Mouse (Mus musculus) ES-Bruce4 (cell line): ENCODE data around the gene Iqcn. TPM values are rescaled to one million over a fixed set of nuclear protein-coding genes. Genes with fewer than 3 reads are reported as not detected.

ENCODE experiments used
- H3K27ac ChIP-seq: 2 replicates; pipeline ENCODE4 v1.5.1; 2012; ENCODE audit warnings: low read length, inconsistent platforms; ENCODE audit not compliant: insufficient read depth
- H3K27me3 ChIP-seq: 2 replicates; pipeline ENCODE4 v1.6.1; 2012; ENCODE audit warnings: mild to moderate bottlenecking, low read length, inconsistent platforms; ENCODE audit not compliant: control insufficient read depth, poor library complexity, insufficient read depth, severe bottlenecking
- H3K36me3 ChIP-seq: 2 replicates; pipeline ENCODE4 v1.6.1; 2012; ENCODE audit warnings: inconsistent platforms, mild to moderate bottlenecking, low read length, moderate library complexity; ENCODE audit not compliant: control insufficient read depth, poor library complexity, insufficient read depth, severe bottlenecking
- H3K4me1 ChIP-seq: one replicate; pipeline ENCODE4 v1.8.1; 2011; ENCODE audit warnings: low read length; ENCODE audit not compliant: control insufficient read depth, insufficient read depth
- H3K4me3 ChIP-seq: 2 replicates; pipeline ENCODE4 v1.5.1; 2011; ENCODE audit warnings: low read depth, mild to moderate bottlenecking, low read length
- H3K9ac ChIP-seq: 2 replicates; pipeline ENCODE4 v1.6.1; 2012; ENCODE audit warnings: low read depth, mild to moderate bottlenecking, inconsistent platforms; ENCODE audit not compliant: poor library complexity, severe bottlenecking
- H3K9me3 ChIP-seq: replicated peaks from 2 replicates; pipeline ENCODE4 v1.6.1; 2012; ENCODE audit warnings: mild to moderate bottlenecking, low read length, inconsistent platforms; ENCODE audit not compliant: control insufficient read depth, poor library complexity, insufficient read depth, severe bottlenecking
- CTCF ChIP-seq: IDR thresholded peaks from one replicate; pipeline ENCODE4 v1.8.1; 2011; ENCODE audit warnings: low read depth, low read length
- EP300 ChIP-seq: IDR thresholded peaks from 2 replicates; pipeline ENCODE4 v1.6.1; 2011; ENCODE audit warnings: low read depth, low read length; ENCODE audit not compliant: insufficient read depth
- POLR2A ChIP-seq: IDR thresholded peaks from one replicate; pipeline ENCODE4 v1.8.1; 2011; ENCODE audit warnings: low read length; ENCODE audit not compliant: insufficient read depth
- polyA plus RNA-seq: library from polyadenylated mRNA; stranded (reverse); fragments of >200 nt; gene quantifications from 2 replicates; pipeline ENCODE4 v1.2.4, GENCODE M21; 2011; ENCODE audit warnings: low read depth; ENCODE audit not compliant: missing spikeins, insufficient read depth, insufficient read length

Iqcn gene
- polyA plus RNA-seq, 1 experiment = not detected

DNA sequence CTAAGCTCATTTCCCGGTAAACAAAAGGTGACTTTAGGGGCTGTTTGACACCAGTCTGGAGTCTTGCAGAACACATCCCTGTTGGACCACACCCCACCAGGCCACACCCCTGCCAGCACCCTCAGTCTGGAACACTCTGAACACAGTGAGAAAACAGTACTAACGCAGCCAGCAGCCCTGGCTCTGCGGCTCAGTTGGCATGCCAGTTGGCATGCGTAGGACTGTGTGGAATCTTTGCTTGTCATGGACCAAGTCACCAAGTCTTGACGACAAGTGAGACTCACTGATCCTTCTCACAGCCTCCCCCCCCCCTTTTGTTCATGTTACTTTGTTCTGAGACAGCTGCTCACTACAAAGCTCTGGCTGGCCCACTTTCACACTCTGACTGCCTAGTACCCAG, 36.2 kb upstream of the Iqcn start:
- H3K4me1 ChIP-seq = peaks cover 12% of the 10 kb centered on the region
- no peaks in the 10 kb centered on the region for H3K27me3 ChIP-seq
- no peaks in the 10 kb centered on the region for H3K9me3 ChIP-seq
- TF ChIP-seq CTCF (no peak), EP300 (no peak), POLR2A (no peak)
- H3K27ac ChIP-seq = peak overlapping the region; percentile 62
- no peaks in the 10 kb centered on the region for H3K36me3 ChIP-seq
- no peak overlapping the region for H3K9ac ChIP-seq
- H3K4me3 ChIP-seq = no peak overlapping the region

DNA sequence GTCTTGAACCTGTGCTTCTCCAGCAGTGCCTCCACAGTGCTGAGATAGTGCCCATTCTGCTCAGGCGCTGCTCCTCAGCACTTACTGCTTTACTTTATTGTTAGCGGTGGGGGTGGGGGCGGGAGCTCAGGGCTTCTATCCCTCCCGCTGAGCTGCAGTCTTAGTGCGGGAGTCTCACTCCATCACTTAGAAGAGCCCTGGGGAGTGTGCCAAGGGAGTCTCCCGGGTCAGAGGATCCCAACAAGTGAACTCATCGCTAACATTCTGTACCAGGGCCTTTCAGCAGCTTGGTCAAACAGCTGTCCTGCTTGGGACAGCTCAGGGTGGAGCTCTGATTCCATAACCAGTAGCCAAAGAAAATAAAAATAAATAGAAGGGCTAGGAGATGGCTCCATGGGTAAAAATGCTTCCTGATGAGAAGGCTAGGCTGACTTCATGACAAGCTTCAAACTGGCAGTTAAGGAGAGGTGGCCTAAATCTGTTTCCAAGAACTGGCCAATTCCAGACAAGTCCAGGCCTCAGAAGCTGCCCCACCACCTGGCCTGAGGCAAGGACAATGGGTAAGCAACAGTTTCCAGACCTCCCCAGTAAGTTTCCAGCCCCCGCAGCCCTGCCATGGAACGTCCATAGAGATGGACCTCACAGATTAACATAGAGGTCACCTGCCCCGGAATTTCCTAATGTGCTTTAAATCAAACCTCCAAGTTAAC, 31.5 kb upstream of the Iqcn start:
- peak overlapping the region; percentile 83 for H3K27ac ChIP-seq
- no peaks in the 10 kb centered on the region for H3K27me3 ChIP-seq
- no peaks in the 10 kb centered on the region for H3K9me3 ChIP-seq
- TF ChIP-seq EP300 = no peak
- TF ChIP-seq POLR2A = no peak
- no peak for TF ChIP-seq CTCF
- H3K9ac ChIP-seq = peak overlapping the region; percentile 80; the same call in 1 of the 2 replicates
- no peak overlapping the region for H3K4me3 ChIP-seq
- peaks cover 6% of the 10 kb centered on the region for H3K4me1 ChIP-seq
- H3K36me3 ChIP-seq = peaks cover 4% of the 10 kb centered on the region; the same call in 1 of the 2 replicates

DNA sequence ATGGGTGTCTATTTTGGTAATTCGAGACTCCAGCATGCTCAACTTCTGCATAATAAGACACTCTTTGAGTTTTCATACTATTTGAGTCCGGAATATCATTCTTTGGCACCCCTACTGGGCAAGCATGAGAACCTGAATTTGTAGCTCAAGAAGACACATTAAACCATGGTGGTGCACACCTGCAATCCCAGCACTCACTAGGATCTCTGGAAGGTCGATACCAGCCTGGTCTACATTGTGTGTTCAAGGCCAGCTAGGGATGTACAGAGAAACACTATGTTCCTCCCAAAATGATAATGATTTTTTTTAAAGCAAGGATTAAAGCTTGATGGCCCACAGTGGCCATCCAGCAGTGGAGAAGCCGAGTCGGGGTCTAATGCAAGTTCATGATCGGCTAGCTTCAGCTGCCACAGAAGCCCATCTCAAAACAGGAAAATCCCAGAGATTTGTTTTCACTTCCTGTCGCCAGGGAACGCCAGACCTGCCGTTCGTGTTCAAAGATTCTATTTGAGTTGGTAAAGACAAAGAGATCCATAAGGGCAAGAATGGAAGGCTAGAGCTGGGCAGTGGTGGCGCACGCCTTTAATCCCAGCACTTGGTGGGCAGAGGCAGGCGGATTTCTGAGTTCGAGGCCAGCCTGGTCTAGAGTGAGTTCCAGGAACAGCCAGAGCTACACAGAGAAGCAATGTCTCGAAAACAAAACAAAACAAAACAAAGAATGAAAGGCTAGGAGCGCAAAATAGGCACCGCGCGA, 30.8 kb upstream of the Iqcn start:
- Histone ChIP-seq H3K27ac (peak overlapping the region; percentile 83), H3K27me3 (no peaks in the 10 kb centered on the region), H3K36me3 (peaks cover 4% of the 10 kb centered on the region; the same call in 1 of the 2 replicates), H3K4me1 (peaks cover 3% of the 10 kb centered on the region), H3K4me3 (peak overlapping the region; percentile 64), H3K9me3 (no peaks in the 10 kb centered on the region), H3K9ac (peak overlapping the region; percentile 80)
- TF ChIP-seq POLR2A = no peak
- no peak for TF ChIP-seq CTCF
- no peak for TF ChIP-seq EP300

DNA sequence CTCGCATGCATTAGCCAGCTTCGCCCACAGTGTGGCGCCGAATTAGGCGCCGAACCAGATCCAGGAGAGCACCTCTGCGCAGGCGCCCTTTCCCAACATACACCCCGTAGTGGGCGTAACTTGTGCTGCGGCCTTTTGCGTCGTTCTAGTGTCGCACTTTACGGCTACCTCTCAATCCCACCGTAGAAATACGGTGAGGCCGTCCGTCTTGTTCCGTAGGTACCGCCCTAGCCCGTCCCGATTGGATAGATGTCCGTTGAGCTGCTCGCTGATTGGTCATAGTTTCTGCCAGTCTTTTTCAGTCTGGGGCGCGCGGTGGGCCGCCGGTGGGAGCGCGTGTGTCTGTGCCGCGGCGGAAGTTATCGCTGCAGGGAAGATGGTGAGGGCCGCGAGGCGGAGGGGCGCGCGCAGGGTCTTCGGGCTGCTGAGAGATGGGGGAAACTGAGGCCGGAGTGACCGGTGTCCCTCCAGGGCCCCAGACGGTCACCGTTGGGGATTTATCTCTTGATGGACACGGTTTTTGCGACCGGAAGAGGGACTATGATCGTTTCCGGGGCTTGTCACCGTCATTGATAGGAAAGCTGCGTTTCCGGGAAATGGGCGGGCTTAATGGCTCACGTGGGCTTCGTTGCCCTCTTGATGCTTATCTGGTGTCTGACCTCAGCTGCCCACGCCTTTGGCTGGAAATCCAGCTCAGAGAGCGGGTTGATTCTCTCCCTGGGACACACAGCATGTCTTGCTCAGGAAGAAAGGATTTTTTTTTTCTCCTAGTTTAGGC, 30.0 kb upstream of the Iqcn start, which contains the start of gene Lsm4:
TSS of gene Lsm4 (plus strand) at position 170 of the 778 bp plus-strand sequence.
- peak; percentile 72 for TF ChIP-seq CTCF
- peak; percentile 91 for TF ChIP-seq POLR2A
- TF ChIP-seq EP300 = 0 out of 2 replicates have a peak, but pooled peaks have one; percentile 35
- peaks cover 5% of the 10 kb centered on the region; the same call in 1 of the 2 replicates for H3K36me3 ChIP-seq
- peak within 1 kb of the TSS; percentile 95 for H3K27ac ChIP-seq
- H3K9me3 ChIP-seq = no peaks in the 10 kb centered on the region
- H3K27me3 ChIP-seq = no peaks in the 10 kb centered on the region
- peak within 1 kb of the TSS; percentile 81 for H3K9ac ChIP-seq
- H3K4me1 ChIP-seq = peaks cover 3% of the 10 kb centered on the region
- peak within 1 kb of the TSS; percentile 78 for H3K4me3 ChIP-seq

DNA sequence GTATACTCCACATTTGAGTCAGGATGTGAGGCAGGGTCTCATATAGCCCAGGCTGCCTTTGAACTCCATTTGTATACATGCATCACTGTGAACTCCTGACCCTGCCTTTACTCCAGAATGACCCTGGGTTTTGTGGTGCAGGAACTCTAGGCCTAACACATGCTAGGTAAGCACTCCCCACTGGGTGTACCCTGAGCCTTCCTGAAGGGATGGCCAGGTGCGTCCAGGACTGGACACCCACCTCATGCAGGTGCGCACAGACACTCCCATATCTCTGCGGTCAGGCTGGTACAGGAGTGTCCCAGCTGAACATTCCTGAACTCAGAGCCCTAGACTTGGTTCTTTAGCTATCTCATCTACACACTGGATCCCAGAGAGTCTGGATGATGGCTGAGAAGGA, 29.1 kb upstream of the Iqcn start:
- Histone ChIP-seq H3K9me3 (no peaks in the 10 kb centered on the region), H3K36me3 (peaks cover 13% of the 10 kb centered on the region; the same call in 1 of the 2 replicates), H3K27me3 (no peaks in the 10 kb centered on the region), H3K4me1 (peaks cover 3% of the 10 kb centered on the region), H3K27ac (peak overlapping the region; percentile 95), H3K4me3 (peak overlapping the region; percentile 78), H3K9ac (peak overlapping the region; percentile 81)
- TF ChIP-seq POLR2A (no peak), EP300 (0 out of 2 replicates have a peak, but pooled peaks have one; percentile 8)
